Mouse (Mus musculus) cerebellum, adult 2 months (tissue): ENCODE results near the gene Ccnjl. TPM values are rescaled to one million over a fixed set of nuclear protein-coding genes. Genes with fewer than 3 reads are reported as not detected.

ENCODE experiments used
- DNase-seq, 2 experiments: peaks; one replicate each; pipeline ENCODE4 v3.0.0; 2021
- H3K27ac ChIP-seq: fragments of 200-500 bp; 2 replicates; pipeline ENCODE4 v1.5.1; 2012; ENCODE audit warnings: low read length, control low read depth, inconsistent platforms; ENCODE audit not compliant: insufficient read depth
- H3K27me3 ChIP-seq: fragments of 200-500 bp; 2 replicates; pipeline ENCODE4 v1.6.1; 2012; ENCODE audit warnings: inconsistent platforms, mild to moderate bottlenecking, low read length, moderate library complexity; ENCODE audit not compliant: control insufficient read depth, insufficient read depth
- H3K4me1 ChIP-seq: fragments of 200-500 bp; 2 replicates; pipeline ENCODE4 v1.6.1; 2011; ENCODE audit warnings: low read length; ENCODE audit not compliant: control insufficient read depth, insufficient read depth
- H3K4me3 ChIP-seq: fragments of 200-500 bp; replicated peaks from 2 replicates; pipeline ENCODE3; 2011; ENCODE audit warnings: mild to moderate bottlenecking, low read depth, low read length, control low read depth; ENCODE audit not compliant: insufficient read depth
- CTCF ChIP-seq: fragments of 200-500 bp; IDR thresholded peaks from 2 replicates; pipeline ENCODE4 v1.5.1; 2011; ENCODE audit warnings: low read depth, mild to moderate bottlenecking, control low read depth, low read length, moderate library complexity, borderline replicate concordance; ENCODE audit not compliant: insufficient read depth
- POLR2A ChIP-seq: fragments of 200-500 bp; IDR thresholded peaks from 2 replicates; pipeline ENCODE4 v1.6.1; 2011; ENCODE audit warnings: low read length, control low read depth, borderline replicate concordance; ENCODE audit not compliant: insufficient read depth
- WGBS: fragments of 180-500 bp; shearing (Covaris S2); methylation state at CpG from one replicate; pipeline ENCODE4 v1.1.7; 2018; 5-methylcytosine and 5-hydroxymethylcytosine counted together
- polyA plus RNA-seq: library from polyadenylated mRNA; depleted of rRNA; stranded (reverse); fragments of >200 nt; gene quantifications from 2 replicates; pipeline ENCODE4 v1.2.3, GENCODE M21; 2012

The Ccnjl gene
- polyA plus RNA-seq, 1 experiment = 8.4 TPM

- Histone ChIP-seq H3K27me3 (no peaks in the 10 kb centered on the region), H3K4me3 (no peak overlapping the region), H3K4me1 (peaks cover 5% of the 10 kb centered on the region), H3K27ac (no peak overlapping the region)
- no peak for DNase-seq
- TF ChIP-seq CTCF (no peak), POLR2A (no peak)
- 71% methylated on average over 11 of the region's 11 CpGs for WGBS
Observed at GRCm38 (mm10) chr11:43577713-43578478, 49.3 kb downstream of the Ccnjl start.

- 59% methylated on average over 22 of the region's 22 CpGs for WGBS
- Histone ChIP-seq H3K4me3 (no peak overlapping the region), H3K4me1 (0 out of 2 replicates have a peak, but pooled peaks cover 6% of the 10 kb centered on the region), H3K27ac (no peak overlapping the region), H3K27me3 (no peaks in the 10 kb centered on the region)
- DNase-seq = peak in 1 of 2 experiments; percentile 25
- TF ChIP-seq CTCF (no peak), POLR2A (no peak)
Observed at GRCm38 (mm10) chr11:43585211-43586005, 56.8 kb downstream of the Ccnjl start.

GRCm38 (mm10) chr11:43586324-43587090, 57.9 kb downstream of the Ccnjl start, which contains the start of gene 4933415A04Rik:
Gene 4933415A04Rik (plus strand): TSS chr11:43587040.
- WGBS = 61% methylated on average over 7 of the region's 7 CpGs
- Histone ChIP-seq H3K4me3 (no peak within 1 kb of the TSS), H3K27me3 (no peaks in the 10 kb centered on the region), H3K4me1 (0 out of 2 replicates have a peak, but pooled peaks cover 6% of the 10 kb centered on the region), H3K27ac (no peak within 1 kb of the TSS)
- peak; percentile 68 for TF ChIP-seq CTCF
- TF ChIP-seq POLR2A = no peak
- DNase-seq = peak; percentile 74

GRCm38 (mm10) chr11:43589530-43590072, 61.0 kb downstream of the Ccnjl start:
- H3K4me1 ChIP-seq = 0 out of 2 replicates have a peak, but pooled peaks cover 6% of the 10 kb centered on the region
- H3K27me3 ChIP-seq = no peaks in the 10 kb centered on the region
- DNase-seq = no peak
- TF ChIP-seq POLR2A (no peak), CTCF (no peak)
- no peak overlapping the region for H3K27ac ChIP-seq
- no peak overlapping the region for H3K4me3 ChIP-seq
- WGBS = 76% methylated on average over 6 of the region's 6 CpGs

GRCm38 (mm10) chr11:43601440-43601839, 72.9 kb downstream of the Ccnjl start, which contains the start of gene Fabp6:
Gene Fabp6 (minus strand): TSS chr11:43601540.
- WGBS = 88% methylated on average over 5 of the region's 5 CpGs
- Histone ChIP-seq H3K27me3 (no peaks in the 10 kb centered on the region), H3K27ac (no peak within 1 kb of the TSS), H3K4me1 (no peaks in the 10 kb centered on the region), H3K4me3 (no peak within 1 kb of the TSS)
- no peak for TF ChIP-seq CTCF
- TF ChIP-seq POLR2A = no peak
- no peak for DNase-seq

GRCm38 (mm10) chr11:43604207-43604606, 75.6 kb downstream of the Ccnjl start:
- Histone ChIP-seq H3K4me1 (no peaks in the 10 kb centered on the region), H3K27ac (no peak overlapping the region), H3K4me3 (no peak overlapping the region), H3K27me3 (no peaks in the 10 kb centered on the region)
- whole genome bisulfite sequencing = 92% methylated on average over 2 of the region's 2 CpGs
- TF ChIP-seq CTCF = no peak
- no peak for TF ChIP-seq POLR2A
- no peak for DNase-seq

- no peak overlapping the region for H3K4me3 ChIP-seq
- no peaks in the 10 kb centered on the region for H3K27me3 ChIP-seq
- no peak for DNase-seq
- no peaks in the 10 kb centered on the region for H3K4me1 ChIP-seq
- WGBS = 91% methylated on average over 6 of the region's 6 CpGs
- no peak overlapping the region for H3K27ac ChIP-seq
- no peak for TF ChIP-seq CTCF
- TF ChIP-seq POLR2A = no peak
Observed at GRCm38 (mm10) chr11:43604891-43605290, 76.3 kb downstream of the Ccnjl start.

- Histone ChIP-seq H3K27ac (no peak overlapping the region), H3K4me1 (no peaks in the 10 kb centered on the region), H3K4me3 (no peak overlapping the region), H3K27me3 (no peaks in the 10 kb centered on the region)
- TF ChIP-seq POLR2A (no peak), CTCF (no peak)
- WGBS = 84% methylated on average over 6 of the region's 6 CpGs
- DNase-seq = no peak
Observed at GRCm38 (mm10) chr11:43605859-43606258, 77.3 kb downstream of the Ccnjl start.
